Mouse (Mus musculus) 3134 (cell line): Measurements from ENCODE around the gene Kng1.
A peak's percentile ranks its signal among the peaks of the same experiment; 100 is the strongest.
"Not testable (repeated sequence)": the region's sequence is repeated elsewhere in the genome, so short reads cannot be mapped to it uniquely, and the experiment has no call there.

Experiments used
- DNase-seq: peaks from one replicate; pipeline ENCODE4 v3.0.0-alpha.2; 2011; ENCODE audit warnings: low spot score; ENCODE audit not compliant: insufficient read length; ENCODE audit errors: extremely low read depth

The Kng1 gene

GRCm38 (mm10) chr16:23093321-23093953, 35.8 kb downstream of the Kng1 start:
- DNase-seq, result no peak

- peak; percentile 73 for DNase-seq
Observed at GRCm38 (mm10) chr16:23094136-23094535, 36.5 kb downstream of the Kng1 start.

GRCm38 (mm10) chr16:23095581-23095980, 37.9 kb downstream of the Kng1 start:
- DNase-seq, result not testable (repeated sequence)

- DNase-seq, result peak; percentile 49
Observed at GRCm38 (mm10) chr16:23096886-23097285, 39.2 kb downstream of the Kng1 start.

- DNase-seq, result peak; percentile 71
Observed at GRCm38 (mm10) chr16:23097290-23098104, 39.8 kb downstream of the Kng1 start.

GRCm38 (mm10) chr16:23098105-23098452, 40.4 kb downstream of the Kng1 start:
- not testable (repeated sequence) for DNase-seq

- no peak for DNase-seq
Observed at GRCm38 (mm10) chr16:23099632-23100031, 42.0 kb downstream of the Kng1 start.

- DNase-seq, result no peak
Observed at GRCm38 (mm10) chr16:23100099-23100575, 42.5 kb downstream of the Kng1 start.

GRCm38 (mm10) chr16:23100613-23101012, 42.9 kb downstream of the Kng1 start:
- no peak for DNase-seq

- no peak for DNase-seq
Observed at GRCm38 (mm10) chr16:23102340-23103037, 44.8 kb downstream of the Kng1 start.

- no peak for DNase-seq
Observed at GRCm38 (mm10) chr16:23103038-23103745, 45.5 kb downstream of the Kng1 start.

GRCm38 (mm10) chr16:23103841-23104240, 46.2 kb downstream of the Kng1 start:
- DNase-seq, result no peak

- DNase-seq, result no peak
Observed at GRCm38 (mm10) chr16:23106121-23106520, 48.5 kb downstream of the Kng1 start.

- DNase-seq, result peak; percentile 97
Observed at GRCm38 (mm10) chr16:23107231-23107942, 49.7 kb downstream of the Kng1 start, which contains the start of gene Eif4a2. Gene Eif4a2, plus strand, starts transcription at chr16:23107444.

GRCm38 (mm10) chr16:23107946-23108759, 50.5 kb downstream of the Kng1 start:
- peak; percentile 92 for DNase-seq

- DNase-seq, result no peak
Observed at GRCm38 (mm10) chr16:23108943-23109342, 51.3 kb downstream of the Kng1 start.

- DNase-seq, result no peak
Observed at GRCm38 (mm10) chr16:23109350-23110280, 52.0 kb downstream of the Kng1 start.

- DNase-seq, result no peak
Observed at GRCm38 (mm10) chr16:23112348-23112747, 54.7 kb downstream of the Kng1 start.
